Mouse (Mus musculus) kidney, embryonic 15.5 days (tissue): ENCODE measurements around the gene Sgsh. TPM values are rescaled to one million over a fixed set of nuclear protein-coding genes. Genes with fewer than 3 reads are reported as not detected.
A peak's percentile ranks its signal among the peaks of the same experiment; 100 is the strongest.

Experiments
- ATAC-seq: fragments of 200-750 bp; cut with Nextera tagmentation; replicated peaks from 2 replicates; pipeline ENCODE4 v1.8.0; 2017; ENCODE audit warnings: moderate TSS enrichment; ENCODE audit not compliant: low FRiP score
- H3K27ac ChIP-seq: fragments of 300-500 bp; sonication (generic); 2 replicates; pipeline ENCODE4 v1.5.1; 2015; ENCODE audit warnings: mild to moderate bottlenecking, inconsistent platforms
- H3K27me3 ChIP-seq: fragments of 300-500 bp; sonication (generic); 2 replicates; pipeline ENCODE4 v1.6.1; 2015; ENCODE audit warnings: inconsistent platforms
- H3K36me3 ChIP-seq: fragments of 300-500 bp; sonication (generic); 2 replicates; pipeline ENCODE4 v1.6.1; 2015; ENCODE audit warnings: inconsistent platforms
- H3K4me1 ChIP-seq: fragments of 300-500 bp; sonication (generic); 2 replicates; pipeline ENCODE4 v1.6.1; 2015; ENCODE audit warnings: inconsistent platforms
- H3K4me2 ChIP-seq: fragments of 300-500 bp; sonication (generic); 2 replicates; pipeline ENCODE4 v1.6.1; 2015; ENCODE audit warnings: moderate library complexity, mild to moderate bottlenecking, inconsistent platforms
- H3K4me3 ChIP-seq: fragments of 300-500 bp; sonication (generic); replicated peaks from 2 replicates; pipeline ENCODE4 v1.5.1; 2015; ENCODE audit warnings: mild to moderate bottlenecking, inconsistent platforms
- H3K9ac ChIP-seq: fragments of 300-500 bp; sonication (generic); 2 replicates; pipeline ENCODE4 v1.6.1; 2015; ENCODE audit warnings: mild to moderate bottlenecking, inconsistent platforms
- H3K9me3 ChIP-seq: fragments of 300-500 bp; sonication (generic); replicated peaks from 2 replicates; pipeline ENCODE4 v1.6.1; 2016; ENCODE audit warnings: inconsistent platforms
- WGBS: fragments of 180-500 bp; shearing (Covaris S2); methylation state at CpG from one replicate; pipeline ENCODE4 v1.1.7; 2015; ENCODE audit warnings: mixed read lengths; 5-methylcytosine and 5-hydroxymethylcytosine counted together
- polyA plus RNA-seq: library from polyadenylated mRNA; unstranded; fragments of >200 nt; fragmentation: Nextera tagmentation; extraction: Ambion mirVana; gene quantifications from 2 replicates; pipeline ENCODE4 v1.2.1, GENCODE M21; 2015

The Sgsh gene
- polyA plus RNA-seq, result 6.6 and 8.9 TPM in 2 replicates

DNA sequence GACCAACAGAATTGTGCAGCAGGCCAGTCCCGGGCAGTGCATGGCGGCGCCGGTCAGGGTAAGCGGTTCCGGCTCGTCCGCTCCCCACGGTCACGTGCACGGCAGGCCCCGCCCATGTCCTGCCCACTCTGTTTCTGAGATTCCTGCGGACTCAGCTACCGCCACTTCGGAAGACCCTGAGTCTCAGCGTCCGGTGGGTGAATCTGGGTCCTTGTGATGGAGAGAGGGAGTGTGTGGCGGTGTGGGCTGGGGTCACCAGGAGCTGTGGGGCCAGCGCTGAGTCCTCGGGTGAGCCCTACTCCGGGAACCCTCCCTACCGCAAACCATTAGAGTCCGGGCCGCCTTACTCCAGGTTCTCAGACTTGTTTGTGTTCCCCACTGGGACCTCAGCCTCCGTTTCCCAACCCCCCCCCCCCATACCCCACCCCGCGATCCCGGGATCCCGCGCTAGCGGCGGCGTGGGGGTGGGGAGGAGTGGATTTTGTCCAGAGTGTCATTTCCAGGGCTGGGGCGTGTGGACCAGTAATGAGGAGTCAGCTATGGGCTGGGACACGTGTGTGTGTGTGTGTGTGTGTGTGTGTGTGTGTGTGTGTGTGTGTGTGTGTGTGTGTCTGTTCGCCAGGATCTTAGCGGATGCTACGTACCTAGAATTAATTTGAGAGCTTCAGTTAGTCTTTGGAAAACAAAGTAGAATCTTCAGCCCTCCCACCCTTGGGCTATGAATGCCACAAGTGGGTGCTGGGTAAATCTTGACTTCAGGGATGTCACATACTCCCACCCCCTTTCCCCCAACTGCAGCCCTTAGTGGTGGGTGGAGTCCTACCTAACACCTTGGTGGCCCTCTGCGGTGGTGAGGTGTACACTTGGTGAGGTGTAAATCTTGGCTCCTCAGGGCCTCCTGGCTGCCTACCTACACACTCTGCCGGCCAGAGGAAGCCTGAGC is at the start of gene Sgsh, which contains the start of gene Slc26a11:
Gene Sgsh (minus strand): TSS at position 94 of the 943 bp plus-strand sequence.
Gene Slc26a11 (plus strand): TSS at position 115 of the 943 bp plus-strand sequence.
- peak; percentile 96 for ATAC-seq
- H3K27ac ChIP-seq, result peak within 1 kb of the TSS; percentile 87
- no peaks in the 10 kb centered on the region for H3K27me3 ChIP-seq
- H3K4me1 ChIP-seq, result peaks cover 24% of the 10 kb centered on the region
- peaks cover 16% of the 10 kb centered on the region for H3K36me3 ChIP-seq
- H3K9ac ChIP-seq, result peak within 1 kb of the TSS; percentile 76
- WGBS, result 2% methylated on average over 40 of the region's 40 CpGs
- peak within 1 kb of the TSS; percentile 81 for H3K4me3 ChIP-seq
- H3K9me3 ChIP-seq, result no peaks in the 10 kb centered on the region
- H3K4me2 ChIP-seq, result peak within 1 kb of the TSS; percentile 96

DNA sequence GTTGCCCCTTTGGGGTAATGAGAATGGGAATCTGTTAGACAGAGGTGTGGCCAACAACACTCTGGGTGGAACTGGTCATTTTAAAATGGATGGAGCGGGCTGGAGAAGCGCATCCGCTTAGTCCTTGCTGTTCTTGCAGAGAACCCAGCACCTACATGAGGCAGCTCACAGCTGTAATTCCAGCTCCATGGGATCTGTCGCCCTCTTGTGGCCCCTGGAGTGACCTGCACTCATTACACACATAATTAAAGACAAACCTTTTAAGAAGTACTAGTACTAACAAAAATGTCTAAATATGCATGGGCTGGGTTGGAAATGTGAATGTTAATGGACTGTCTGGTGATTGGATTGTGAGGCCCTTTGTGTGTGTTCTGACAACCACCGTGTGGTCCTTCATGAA is 49.3 kb upstream of the Sgsh start:
- no peak overlapping the region for H3K9ac ChIP-seq
- no peak overlapping the region for H3K4me2 ChIP-seq
- H3K27ac ChIP-seq, result no peak overlapping the region
- H3K27me3 ChIP-seq, result no peaks in the 10 kb centered on the region
- H3K4me3 ChIP-seq, result no peak overlapping the region
- H3K9me3 ChIP-seq, result no peaks in the 10 kb centered on the region
- peaks cover 9% of the 10 kb centered on the region; the same call in 1 of the 2 replicates for H3K36me3 ChIP-seq
- WGBS, result 70% methylated on average over 5 of the region's 5 CpGs
- ATAC-seq, result no peak
- H3K4me1 ChIP-seq, result no peaks in the 10 kb centered on the region

DNA sequence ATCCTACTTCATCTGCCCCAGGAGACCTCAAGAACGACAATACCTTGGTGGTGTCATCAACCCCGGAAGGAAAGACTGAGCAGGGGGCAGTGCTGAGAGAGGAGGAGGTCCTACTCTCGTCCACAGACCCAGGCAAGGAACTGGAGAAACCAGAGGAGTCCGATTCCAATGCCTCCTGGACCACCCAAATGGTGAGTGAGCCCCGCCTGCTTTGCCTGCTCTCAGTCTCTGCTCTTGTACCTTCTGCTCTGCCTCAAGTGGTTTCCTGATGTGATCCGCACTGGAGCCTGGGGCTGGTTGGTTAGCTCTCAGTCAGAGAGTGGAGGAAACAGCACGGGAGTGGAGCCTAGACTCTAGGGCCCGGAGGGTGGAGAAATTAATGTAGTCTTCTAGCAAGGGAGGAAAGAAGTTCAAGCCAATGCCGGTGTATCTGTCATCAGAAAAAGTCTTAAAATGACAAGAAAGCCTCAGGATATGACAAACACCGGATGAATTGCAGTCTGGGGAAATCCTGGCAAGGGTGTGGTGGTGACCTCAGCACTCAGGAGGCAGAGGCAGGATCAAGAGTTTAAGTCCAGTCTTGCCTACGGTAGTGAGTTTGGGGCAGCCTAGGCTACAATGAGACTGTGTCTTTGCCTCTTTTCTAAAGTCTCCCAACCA is 47.3 kb upstream of the Sgsh start:
- ATAC-seq, result no peak
- no peaks in the 10 kb centered on the region for H3K4me1 ChIP-seq
- 52% methylated on average over 11 of the region's 11 CpGs for WGBS
- H3K4me3 ChIP-seq, result no peak overlapping the region
- no peaks in the 10 kb centered on the region for H3K9me3 ChIP-seq
- H3K27me3 ChIP-seq, result no peaks in the 10 kb centered on the region
- H3K27ac ChIP-seq, result no peak overlapping the region
- H3K36me3 ChIP-seq, result peaks cover 9% of the 10 kb centered on the region; the same call in 1 of the 2 replicates
- H3K9ac ChIP-seq, result no peak overlapping the region
- no peak overlapping the region for H3K4me2 ChIP-seq

DNA sequence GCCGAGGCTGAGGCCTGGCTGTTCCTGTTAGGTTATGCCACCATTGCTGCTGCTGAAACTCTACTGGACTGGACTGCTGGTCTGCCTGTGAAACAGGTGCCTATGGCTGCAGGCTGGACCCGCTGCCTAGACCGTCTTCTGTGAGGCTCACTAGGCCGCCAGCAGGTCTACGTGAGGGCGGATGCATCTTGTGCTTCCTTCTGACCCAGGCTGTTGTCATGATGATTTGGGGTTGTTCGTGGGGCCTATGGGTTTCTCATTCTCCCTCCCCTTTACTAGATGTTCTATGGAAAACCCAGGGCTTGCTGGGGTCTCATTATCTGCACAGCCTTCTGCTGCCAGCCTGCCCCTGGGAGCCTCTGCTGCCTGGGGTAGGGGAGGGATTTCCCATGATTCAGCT is 41.1 kb upstream of the Sgsh start:
- Histone ChIP-seq H3K36me3 (no peaks in the 10 kb centered on the region), H3K4me1 (peaks cover 31% of the 10 kb centered on the region), H3K9ac (no peak overlapping the region), H3K27ac (no peak overlapping the region), H3K4me2 (no peak overlapping the region), H3K4me3 (no peak overlapping the region), H3K27me3 (peaks cover 25% of the 10 kb centered on the region), H3K9me3 (no peaks in the 10 kb centered on the region)
- WGBS, result 76% methylated on average over 7 of the region's 7 CpGs
- no peak for ATAC-seq

DNA sequence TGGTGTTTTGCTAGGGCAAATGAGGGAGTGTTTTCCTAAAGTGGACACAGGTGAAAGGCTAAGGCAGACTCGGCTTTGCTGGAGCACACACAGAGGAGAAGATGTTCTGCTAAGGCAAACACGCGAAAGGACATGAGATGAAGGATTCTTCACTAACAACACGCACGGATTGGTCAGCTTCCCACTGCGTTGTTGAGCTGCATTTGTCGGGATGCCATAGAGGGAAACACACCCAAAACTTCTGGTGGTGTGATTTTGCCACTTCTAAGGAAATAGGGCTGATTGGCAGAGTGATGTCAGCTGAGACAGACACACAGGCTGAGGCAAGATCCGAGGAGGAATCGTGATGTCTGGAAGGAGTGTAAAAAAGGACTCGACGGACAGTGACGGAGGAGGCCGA is 40.6 kb upstream of the Sgsh start:
- H3K27ac ChIP-seq, result no peak overlapping the region
- peaks cover 36% of the 10 kb centered on the region for H3K4me1 ChIP-seq
- no peaks in the 10 kb centered on the region for H3K36me3 ChIP-seq
- no peaks in the 10 kb centered on the region for H3K9me3 ChIP-seq
- no peak overlapping the region for H3K4me2 ChIP-seq
- H3K4me3 ChIP-seq, result no peak overlapping the region
- peaks cover 29% of the 10 kb centered on the region for H3K27me3 ChIP-seq
- no peak overlapping the region for H3K9ac ChIP-seq
- 32% methylated on average over 13 of the region's 13 CpGs for WGBS
- no peak for ATAC-seq

DNA sequence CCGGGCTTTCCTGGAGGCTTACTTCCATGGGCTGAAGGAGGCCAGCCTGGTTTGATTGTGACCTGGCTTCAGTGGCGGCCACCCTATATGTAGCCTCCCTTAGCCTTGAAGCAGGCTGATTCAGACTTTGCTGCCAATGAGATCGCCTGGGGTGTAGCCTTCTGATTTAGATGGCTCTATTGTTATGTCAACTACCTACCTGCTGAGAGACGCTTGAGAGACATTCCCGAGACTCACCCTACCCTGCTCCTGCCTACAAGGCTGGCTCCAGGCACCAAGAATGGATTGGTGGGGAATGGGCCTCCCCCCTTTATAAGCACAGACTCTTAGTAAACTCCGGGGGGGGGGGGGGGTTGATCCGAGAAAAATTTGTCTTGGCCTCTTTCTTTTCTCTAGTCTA is 40.1 kb upstream of the Sgsh start:
- 34% methylated on average over 7 of the region's 7 CpGs for WGBS
- Histone ChIP-seq H3K27me3 (peaks cover 29% of the 10 kb centered on the region), H3K36me3 (no peaks in the 10 kb centered on the region), H3K27ac (no peak overlapping the region), H3K4me3 (no peak overlapping the region), H3K9ac (no peak overlapping the region), H3K4me2 (no peak overlapping the region; the same call in 1 of the 2 replicates), H3K9me3 (no peaks in the 10 kb centered on the region), H3K4me1 (peaks cover 41% of the 10 kb centered on the region)
- ATAC-seq, result no peak

DNA sequence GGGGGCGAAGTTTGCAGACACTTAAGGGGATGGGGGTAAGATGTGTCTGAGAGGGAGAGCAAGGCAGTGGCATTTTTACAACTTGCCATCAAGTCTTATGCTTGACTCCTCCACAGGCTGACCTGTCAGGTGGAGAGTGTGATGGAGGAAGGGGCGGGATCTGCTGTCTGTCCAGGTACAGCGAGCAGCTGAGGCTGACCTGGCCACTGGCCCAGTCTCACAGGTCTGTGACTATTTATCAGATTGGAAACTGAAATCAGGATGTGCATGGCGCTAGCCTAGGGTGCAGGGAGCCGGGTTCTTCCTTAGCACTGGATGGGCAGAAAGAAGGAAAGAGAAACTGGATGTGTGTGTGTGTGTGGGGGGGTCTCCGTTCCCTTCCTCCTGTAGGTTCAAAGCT is 38.9 kb upstream of the Sgsh start:
- H3K4me3 ChIP-seq, result peak overlapping the region; percentile 70
- no peaks in the 10 kb centered on the region for H3K9me3 ChIP-seq
- H3K4me1 ChIP-seq, result peaks cover 47% of the 10 kb centered on the region
- no peak overlapping the region; the same call in 1 of the 2 replicates for H3K27ac ChIP-seq
- no peak for ATAC-seq
- H3K9ac ChIP-seq, result no peak overlapping the region
- no peaks in the 10 kb centered on the region for H3K36me3 ChIP-seq
- 53% methylated on average over 6 of the region's 6 CpGs for WGBS
- H3K27me3 ChIP-seq, result peaks cover 29% of the 10 kb centered on the region
- peak overlapping the region; percentile 98 for H3K4me2 ChIP-seq

DNA sequence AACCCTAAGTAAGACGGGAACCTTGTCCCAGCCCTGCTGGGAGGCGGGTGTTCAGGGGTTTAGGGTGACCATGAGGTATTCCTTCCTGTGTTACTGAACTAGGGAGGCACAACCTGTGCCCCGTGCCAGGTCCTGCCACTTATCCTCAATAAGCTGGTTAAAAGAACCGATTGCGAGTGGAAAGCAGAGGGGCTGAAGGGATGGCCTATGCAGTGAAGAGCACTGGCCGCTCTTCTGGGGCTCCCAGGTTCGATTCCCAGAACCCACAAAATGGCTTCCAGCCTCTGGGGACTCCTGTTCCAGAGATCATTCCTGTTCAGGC is 38.1 kb upstream of the Sgsh start:
- peaks cover 47% of the 10 kb centered on the region for H3K4me1 ChIP-seq
- ATAC-seq, result no peak
- peak overlapping the region; percentile 98 for H3K4me2 ChIP-seq
- H3K27ac ChIP-seq, result peak overlapping the region; percentile 81
- peak overlapping the region; percentile 70 for H3K4me3 ChIP-seq
- H3K9me3 ChIP-seq, result no peaks in the 10 kb centered on the region
- WGBS, result 26% methylated on average over 7 of the region's 7 CpGs
- peak overlapping the region; percentile 61 for H3K9ac ChIP-seq
- H3K27me3 ChIP-seq, result peaks cover 37% of the 10 kb centered on the region
- no peaks in the 10 kb centered on the region for H3K36me3 ChIP-seq

DNA sequence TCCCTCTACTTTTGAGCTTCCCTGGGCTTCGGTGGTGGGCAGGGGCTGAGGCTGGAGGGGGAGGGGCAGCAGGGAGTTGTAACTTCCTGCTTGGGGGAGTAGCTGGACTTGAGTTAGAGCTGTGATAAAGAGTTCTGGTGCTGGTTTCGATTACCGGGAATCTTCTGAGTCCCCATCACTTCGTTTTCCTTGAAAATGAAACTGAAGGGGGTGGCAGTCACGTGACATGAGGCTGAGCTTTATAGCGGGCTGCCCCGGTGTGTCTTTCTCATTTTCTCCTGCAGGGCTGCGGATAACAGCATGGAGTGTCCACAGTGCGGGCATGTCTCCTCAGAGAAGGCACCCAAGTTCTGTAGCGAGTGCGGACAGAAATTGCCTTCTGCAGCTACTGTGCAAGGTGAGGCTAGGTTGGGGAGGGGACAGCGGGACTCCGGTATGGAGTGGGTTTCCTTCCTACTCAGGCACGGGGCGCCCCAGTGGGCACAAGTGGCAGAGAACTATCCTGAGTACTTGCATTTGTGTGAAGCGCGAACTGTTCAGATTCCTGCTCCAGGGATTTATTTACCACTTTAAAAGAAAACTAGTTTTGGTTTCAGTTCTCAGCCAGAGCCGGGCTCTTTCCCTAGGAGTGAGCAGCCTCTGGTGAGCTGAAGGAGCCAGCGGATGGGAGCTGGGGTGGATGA is 37.6 kb upstream of the Sgsh start, which contains the start of gene Rnf213:
Gene Rnf213 (plus strand): TSS at position 301 of the 683 bp plus-strand sequence.
- Histone ChIP-seq H3K4me2 (peak within 1 kb of the TSS; percentile 98), H3K27me3 (peaks cover 42% of the 10 kb centered on the region), H3K9ac (peak within 1 kb of the TSS; percentile 61), H3K9me3 (no peaks in the 10 kb centered on the region), H3K36me3 (no peaks in the 10 kb centered on the region), H3K27ac (peak within 1 kb of the TSS; percentile 81), H3K4me3 (peak within 1 kb of the TSS; percentile 70), H3K4me1 (peaks cover 47% of the 10 kb centered on the region)
- whole genome bisulfite sequencing, result under 1% methylated on average over 19 of the region's 19 CpGs
- peak; percentile 43; the same call in 1 of the 2 replicates for ATAC-seq

DNA sequence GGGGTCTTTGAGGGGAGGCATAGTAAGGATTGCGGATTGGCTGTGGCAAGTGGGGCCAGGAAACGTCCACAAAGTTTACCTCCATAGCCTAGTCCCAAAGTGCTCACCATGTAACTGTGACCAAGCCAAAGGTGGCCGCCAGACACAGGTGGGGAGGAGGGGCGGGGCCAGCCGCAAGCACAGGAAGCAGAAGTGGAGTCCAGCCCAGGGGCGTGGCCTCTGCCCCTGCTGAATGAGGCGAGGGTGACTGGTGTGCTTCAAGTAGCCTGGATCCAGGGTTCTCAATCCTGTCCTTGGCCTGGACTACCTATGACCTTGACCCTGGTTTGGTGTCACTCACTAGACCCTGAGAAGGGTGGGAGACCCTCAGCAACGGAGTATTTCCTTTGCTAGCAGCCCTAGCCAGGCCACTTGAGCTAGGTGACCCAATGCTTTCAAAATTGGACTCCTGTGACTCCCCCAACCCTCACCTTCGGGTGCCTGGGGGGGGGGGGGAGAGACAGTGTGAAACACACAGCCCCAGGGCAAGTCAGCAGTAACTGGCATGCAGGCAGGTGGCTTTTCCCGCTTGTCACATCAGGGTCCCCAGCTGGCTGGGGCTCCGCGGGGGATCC is 36.8 kb upstream of the Sgsh start:
- Histone ChIP-seq H3K9me3 (no peaks in the 10 kb centered on the region), H3K4me2 (peak overlapping the region; percentile 98), H3K27ac (no peak overlapping the region), H3K36me3 (no peaks in the 10 kb centered on the region), H3K4me3 (peak overlapping the region; percentile 70), H3K9ac (no peak overlapping the region), H3K4me1 (peaks cover 53% of the 10 kb centered on the region), H3K27me3 (peaks cover 45% of the 10 kb centered on the region)
- peak; percentile 57; the same call in 1 of the 2 replicates for ATAC-seq
- WGBS, result 12% methylated on average over 12 of the region's 12 CpGs

DNA sequence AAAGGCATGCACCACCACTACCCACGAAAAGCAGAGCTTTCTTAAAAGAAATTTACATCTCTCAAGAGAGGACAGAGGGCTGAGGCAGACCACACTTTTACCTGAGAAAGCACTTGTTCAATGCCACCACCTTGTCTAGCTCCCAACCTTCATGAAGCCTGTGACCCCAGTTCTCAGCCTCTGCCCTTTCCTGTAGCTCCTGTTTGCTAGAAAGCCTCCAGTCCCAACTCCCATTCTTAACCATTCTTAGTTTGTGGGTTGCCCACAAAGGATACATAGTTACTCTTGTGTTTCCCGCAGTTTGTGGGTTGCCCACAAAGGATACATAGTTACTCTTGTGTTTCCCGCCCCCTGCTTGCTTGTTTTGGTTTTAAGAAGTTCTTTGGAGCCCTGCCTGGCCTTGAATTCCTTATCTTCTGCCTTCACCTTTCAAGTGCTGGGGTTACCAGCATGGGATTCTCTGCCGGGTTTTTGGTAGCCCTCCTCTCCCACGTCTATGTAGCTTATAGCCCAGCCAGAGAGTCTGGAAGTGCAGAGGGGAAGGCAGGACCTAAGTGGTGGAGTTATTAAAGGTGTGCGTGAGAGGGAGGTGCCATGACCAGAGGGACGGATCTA is 36.2 kb upstream of the Sgsh start:
- Histone ChIP-seq H3K4me3 (peak overlapping the region; percentile 70), H3K36me3 (no peaks in the 10 kb centered on the region), H3K9me3 (no peaks in the 10 kb centered on the region), H3K4me1 (peaks cover 53% of the 10 kb centered on the region), H3K27ac (no peak overlapping the region; the same call in 1 of the 2 replicates), H3K27me3 (peaks cover 42% of the 10 kb centered on the region), H3K4me2 (peak overlapping the region; percentile 98), H3K9ac (no peak overlapping the region; the same call in 1 of the 2 replicates)
- 44% methylated on average over 7 of the region's 7 CpGs for WGBS
- ATAC-seq, result no peak
